Mouse (Mus musculus) midbrain, embryonic 14.5 days (tissue): ENCODE measurements around the gene Gm21973. TPM values are rescaled to one million over a fixed set of nuclear protein-coding genes. Genes with fewer than 3 reads are reported as not detected.

Source experiments
- ATAC-seq: fragments of 200-750 bp; cut with Nextera tagmentation; 2 replicates; pipeline ENCODE4 v1.8.0; 2017; ENCODE audit warnings: moderate number of reproducible peaks, moderate library complexity; ENCODE audit not compliant: low FRiP score, low TSS enrichment
- DNase-seq: peaks from one replicate; pipeline ENCODE4 v3.0.0-alpha.2; 2015
- H3K27ac ChIP-seq: fragments of 300-500 bp; sonication (generic); replicated peaks from 2 replicates; pipeline ENCODE4 v1.5.1; 2014; ENCODE audit warnings: mild to moderate bottlenecking, low read depth, low read length, moderate library complexity
- H3K27me3 ChIP-seq: fragments of 300-500 bp; sonication (generic); 2 replicates; pipeline ENCODE4 v1.6.1; 2014; ENCODE audit warnings: low read length, control low read depth, mixed read lengths; ENCODE audit not compliant: control insufficient read depth, insufficient read depth
- H3K36me3 ChIP-seq: fragments of 300-500 bp; sonication (generic); 2 replicates; pipeline ENCODE4 v1.6.1; 2014; ENCODE audit warnings: low read length, control low read depth; ENCODE audit not compliant: control insufficient read depth, insufficient read depth
- H3K4me1 ChIP-seq: fragments of 300-500 bp; sonication (generic); 2 replicates; pipeline ENCODE4 v1.6.1; 2014; ENCODE audit warnings: mild to moderate bottlenecking, antibody characterized with exemption, low read length, control low read depth; ENCODE audit not compliant: control insufficient read depth, insufficient read depth
- H3K4me2 ChIP-seq: fragments of 300-500 bp; sonication (generic); 2 replicates; pipeline ENCODE4 v1.6.1; 2014; ENCODE audit warnings: mild to moderate bottlenecking, low read length, moderate library complexity
- H3K4me3 ChIP-seq: fragments of 300-500 bp; sonication (generic); replicated peaks from 2 replicates; pipeline ENCODE4 v1.5.1; 2014; ENCODE audit warnings: low read depth, low read length
- H3K9ac ChIP-seq: fragments of 300-500 bp; sonication (generic); replicated peaks from 2 replicates; pipeline ENCODE4 v1.6.1; 2014; ENCODE audit warnings: mild to moderate bottlenecking, low read length, moderate library complexity
- H3K9me3 ChIP-seq: fragments of 300-500 bp; sonication (generic); 2 replicates; pipeline ENCODE4 v1.6.1; 2016; ENCODE audit warnings: low read length, control low read depth, mixed read lengths; ENCODE audit not compliant: control insufficient read depth
- WGBS: fragments of 180-500 bp; shearing (Covaris S2); extraction: QIAGEN DNeasy Blood & Tissue Kit; methylation state at CpG from one replicate; pipeline ENCODE4 v1.1.7; 2014; 5-methylcytosine and 5-hydroxymethylcytosine counted together
- polyA plus RNA-seq: library from polyadenylated mRNA; unstranded; fragments of >200 nt; fragmentation: Nextera tagmentation; extraction: Ambion mirVana; gene quantifications from 2 replicates; pipeline ENCODE4 v1.2.1, GENCODE M21; 2014

Gene Gm21973
- polyA plus RNA-seq, 1 experiment from 2014 or later, result not detected

DNA sequence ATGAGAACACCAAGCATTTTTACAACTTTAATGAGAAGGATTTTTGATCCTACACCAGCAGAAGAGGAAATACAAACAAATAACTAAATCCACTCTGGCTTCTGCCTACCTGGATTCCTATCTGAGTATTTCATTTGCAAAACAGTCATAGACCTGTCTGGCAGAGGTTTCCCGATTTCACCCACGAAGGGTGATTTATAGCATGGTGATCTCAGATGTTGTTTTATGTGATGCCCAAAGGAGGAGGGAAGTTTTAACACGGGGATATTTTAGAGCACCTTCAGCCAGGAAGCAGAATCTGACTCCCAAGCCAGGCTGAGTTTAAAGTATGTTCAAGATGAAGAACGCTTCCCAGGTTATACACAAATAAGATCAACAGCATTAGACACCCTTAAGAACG lies 13.4 kb upstream of the Gm21973 start:
- Histone ChIP-seq H3K27ac (no peak overlapping the region), H3K9ac (no peak overlapping the region), H3K4me1 (no peaks in the 10 kb centered on the region), H3K4me2 (no peak overlapping the region), H3K27me3 (no peaks in the 10 kb centered on the region), H3K4me3 (no peak overlapping the region), H3K9me3 (no peaks in the 10 kb centered on the region), H3K36me3 (no peaks in the 10 kb centered on the region)
- ATAC-seq (no peak), DNase-seq (no peak)
- WGBS, result 90% methylated on average over 5 of the region's 5 CpGs

GRCm38 (mm10) chr15:10313522-10314455 lies 11.4 kb upstream of the Gm21973 start:
- Histone ChIP-seq H3K9ac (no peak overlapping the region), H3K4me2 (no peak overlapping the region), H3K27me3 (no peaks in the 10 kb centered on the region), H3K36me3 (no peaks in the 10 kb centered on the region), H3K4me3 (no peak overlapping the region), H3K27ac (no peak overlapping the region), H3K4me1 (no peaks in the 10 kb centered on the region), H3K9me3 (no peaks in the 10 kb centered on the region)
- WGBS, result 51% methylated on average over 7 of the region's 7 CpGs
- peak; percentile 84 for DNase-seq
- peak; percentile 62; the same call in 1 of the 2 replicates for ATAC-seq

DNA sequence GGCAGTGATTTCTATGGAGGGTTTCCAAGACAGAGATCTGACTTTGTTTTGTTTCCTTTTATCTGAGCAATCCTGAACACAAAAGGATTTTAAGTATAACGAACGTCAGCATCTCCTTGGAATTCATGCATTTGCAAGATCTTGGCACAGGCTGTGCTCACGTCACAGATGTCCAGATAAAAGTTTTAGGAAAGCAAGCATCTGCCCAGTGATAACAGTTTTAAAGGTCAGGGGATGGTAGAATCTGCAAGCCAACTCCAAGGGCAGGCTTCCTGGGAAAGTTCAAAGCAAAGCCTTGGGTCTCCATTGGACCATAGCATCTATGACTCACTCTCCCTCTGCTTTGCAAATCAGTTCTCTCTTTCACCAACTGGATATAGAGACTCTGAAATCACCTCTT lies 5.4 kb downstream of the Gm21973 start:
- no peaks in the 10 kb centered on the region for H3K9me3 ChIP-seq
- DNase-seq (no peak), ATAC-seq (no peak)
- H3K27ac ChIP-seq, result no peak overlapping the region
- no peaks in the 10 kb centered on the region for H3K27me3 ChIP-seq
- H3K4me3 ChIP-seq, result no peak overlapping the region
- 86% methylated on average over 3 of the region's 3 CpGs for WGBS
- H3K9ac ChIP-seq, result no peak overlapping the region
- H3K4me2 ChIP-seq, result no peak overlapping the region
- H3K4me1 ChIP-seq, result no peaks in the 10 kb centered on the region
- H3K36me3 ChIP-seq, result no peaks in the 10 kb centered on the region

DNA sequence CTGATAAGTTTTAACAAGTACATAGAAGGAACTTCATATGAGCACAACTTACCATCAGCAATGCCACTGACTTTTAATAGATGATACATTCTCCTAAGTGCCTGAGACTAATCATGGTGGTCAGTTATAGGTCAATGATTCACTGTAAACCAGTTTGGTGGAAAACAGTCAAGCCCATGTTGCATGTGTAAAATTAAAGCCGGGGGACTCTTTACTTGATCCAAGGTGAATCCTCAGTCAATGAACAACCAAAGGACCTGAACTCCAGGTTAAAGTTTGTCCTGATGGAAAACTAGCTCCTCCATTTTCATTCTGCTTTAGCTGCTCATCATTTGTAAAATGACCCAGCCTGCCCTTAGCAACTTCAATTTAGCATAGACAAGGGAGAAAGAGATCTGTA lies 7.4 kb downstream of the Gm21973 start:
- no peaks in the 10 kb centered on the region for H3K36me3 ChIP-seq
- no peak overlapping the region for H3K4me2 ChIP-seq
- ATAC-seq, result no peak
- no peak overlapping the region for H3K9ac ChIP-seq
- no peaks in the 10 kb centered on the region for H3K4me1 ChIP-seq
- DNase-seq, result no peak
- WGBS, result 100% methylated on average over 1 of the region's 1 CpGs
- no peaks in the 10 kb centered on the region for H3K9me3 ChIP-seq
- no peak overlapping the region for H3K27ac ChIP-seq
- no peaks in the 10 kb centered on the region for H3K27me3 ChIP-seq
- no peak overlapping the region for H3K4me3 ChIP-seq

- no peaks in the 10 kb centered on the region for H3K4me1 ChIP-seq
- no peak for DNase-seq
- no peak overlapping the region for H3K9ac ChIP-seq
- no peak overlapping the region for H3K4me3 ChIP-seq
- no peaks in the 10 kb centered on the region for H3K27me3 ChIP-seq
- no peaks in the 10 kb centered on the region for H3K36me3 ChIP-seq
- no peak for ATAC-seq
- H3K9me3 ChIP-seq, result no peaks in the 10 kb centered on the region
- 78% methylated on average over 3 of the region's 3 CpGs for WGBS
- H3K27ac ChIP-seq, result no peak overlapping the region
- no peak overlapping the region for H3K4me2 ChIP-seq
Measured at GRCm38 (mm10) chr15:10338606-10339005, 13.4 kb downstream of the Gm21973 start.

DNA sequence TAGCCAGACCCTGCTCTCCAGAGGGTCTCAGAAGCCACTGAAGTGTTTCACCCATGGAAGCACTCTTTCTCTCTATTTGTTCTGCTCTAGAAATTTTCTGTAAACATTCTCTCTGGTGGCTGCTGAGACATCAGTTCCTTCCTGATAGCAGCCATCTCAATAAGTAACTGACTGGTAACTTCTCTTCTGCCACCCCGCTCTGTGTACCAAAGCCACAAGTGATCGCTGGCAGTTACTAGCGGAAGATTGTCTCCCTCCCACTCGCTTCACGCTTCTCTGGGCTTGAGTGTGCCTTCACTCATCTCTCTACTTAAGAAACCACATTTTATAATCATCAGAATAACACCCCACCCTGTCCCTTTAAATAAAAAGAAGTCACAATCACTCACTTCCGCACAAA lies 21.9 kb downstream of the Gm21973 start:
- Histone ChIP-seq H3K27ac (no peak overlapping the region), H3K36me3 (no peaks in the 10 kb centered on the region), H3K4me1 (no peaks in the 10 kb centered on the region), H3K27me3 (no peaks in the 10 kb centered on the region), H3K9ac (no peak overlapping the region), H3K4me3 (no peak overlapping the region), H3K9me3 (no peaks in the 10 kb centered on the region), H3K4me2 (no peak overlapping the region)
- WGBS, result 97% methylated on average over 6 of the region's 6 CpGs
- ATAC-seq, result no peak
- DNase-seq, result no peak

GRCm38 (mm10) chr15:10358039-10358948 lies 33.1 kb downstream of the Gm21973 start, which contains the start of gene Agxt2:
TSS of gene Agxt2 (plus strand) at chr15:10358532.
- ATAC-seq, result no peak
- Histone ChIP-seq H3K27me3 (no peaks in the 10 kb centered on the region), H3K4me3 (no peak within 1 kb of the TSS), H3K9me3 (no peaks in the 10 kb centered on the region), H3K27ac (no peak within 1 kb of the TSS), H3K36me3 (no peaks in the 10 kb centered on the region), H3K9ac (no peak within 1 kb of the TSS), H3K4me1 (no peaks in the 10 kb centered on the region), H3K4me2 (no peak within 1 kb of the TSS)
- no peak for DNase-seq
- WGBS, result 82% methylated on average over 9 of the region's 9 CpGs

DNA sequence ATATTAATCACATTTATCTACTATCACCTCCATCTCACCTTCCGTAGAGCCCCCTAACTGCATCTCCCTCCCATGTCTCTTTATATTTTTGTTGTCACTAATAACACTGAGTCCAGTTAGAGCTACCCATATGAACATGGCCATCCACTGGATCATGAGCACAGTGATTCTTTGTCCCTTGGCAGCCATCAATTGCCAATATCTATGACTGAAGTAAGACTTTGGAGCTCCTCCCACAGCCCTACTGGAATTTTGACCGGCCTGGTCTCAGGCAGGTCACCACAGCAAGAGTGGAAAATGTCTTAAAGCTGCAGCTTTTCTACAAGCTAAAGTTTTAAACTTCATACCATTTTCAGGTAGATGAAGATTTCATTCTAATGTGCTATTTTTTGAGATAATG lies 41.2 kb downstream of the Gm21973 start:
- DNase-seq, result no peak
- no peak for ATAC-seq
- Histone ChIP-seq H3K9ac (no peak overlapping the region), H3K9me3 (no peaks in the 10 kb centered on the region), H3K4me2 (no peak overlapping the region), H3K27ac (no peak overlapping the region), H3K36me3 (no peaks in the 10 kb centered on the region), H3K4me3 (no peak overlapping the region), H3K4me1 (no peaks in the 10 kb centered on the region), H3K27me3 (no peaks in the 10 kb centered on the region)
- WGBS, result 97% methylated on average over 2 of the region's 2 CpGs
